Mouse (Mus musculus): ENCODE results near the gene Cipc.

The Cipc gene

DNA sequence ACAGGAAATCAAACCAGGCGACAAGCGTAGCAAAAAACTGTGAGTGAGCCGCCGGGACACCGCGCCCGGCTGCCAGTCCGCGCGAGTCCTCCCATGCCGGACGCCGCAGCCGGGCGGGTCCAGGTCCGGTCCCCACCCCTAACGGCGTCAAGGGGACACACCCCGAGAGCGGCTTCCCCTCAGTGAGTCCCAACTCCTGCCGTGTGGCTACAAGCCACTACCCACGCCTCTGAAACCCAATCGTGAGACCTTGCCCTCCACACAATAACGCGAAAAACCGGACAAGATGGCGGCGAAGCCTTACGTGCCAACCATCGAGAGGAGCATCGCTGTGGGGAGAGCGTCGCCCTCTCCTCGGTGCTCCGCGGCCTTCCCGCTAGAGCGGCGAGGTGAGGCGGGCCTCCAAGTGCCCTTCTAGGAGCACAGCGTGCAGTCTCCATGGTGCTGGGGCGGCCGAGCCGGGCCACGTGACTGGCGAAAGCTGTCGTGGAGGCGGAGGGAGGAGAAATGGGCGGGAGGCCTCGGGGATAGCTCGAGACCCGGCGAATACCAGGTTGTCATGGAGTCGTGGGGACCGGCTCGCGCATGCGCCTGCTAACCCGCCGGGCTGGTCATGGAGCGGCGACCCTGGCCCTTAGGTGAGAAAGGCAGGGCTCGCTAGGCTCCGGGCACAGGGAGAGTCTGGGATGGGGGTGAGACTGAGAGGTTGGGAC is at the start of gene Cipc:
Cipc (plus strand) TSS at position 182 of the 713 bp plus-strand sequence.
- Histone ChIP-seq H3K9me3 (ENCODE audit: low read length) (no peaks in the 10 kb centered on the region), H3K4me1 (replicated peaks; ENCODE audit: low read depth, low read length) (peaks cover 73% of the 10 kb centered on the region), H3K27me3 (ENCODE audit: insufficient read depth, low read length) (no peaks in the 10 kb centered on the region), H3K36me3 (ENCODE audit: insufficient read depth, low read length) (peaks cover 22% of the 10 kb centered on the region), H3K4me3 (replicated peaks; ENCODE audit: low read length) (peak within 1 kb of the TSS; percentile 92)
- no peak for TF ChIP-seq CTCF (conservative IDR thresholded peaks at IDR 0.05; ENCODE audit: low read length)
- no peak for TF ChIP-seq POU5F1 (IDR thresholded peaks at IDR 0.05; ENCODE audit: borderline replicate concordance, low read length)
- no peak for TF ChIP-seq NANOG (IDR thresholded peaks at IDR 0.05; ENCODE audit: borderline replicate concordance, low read length)

DNA sequence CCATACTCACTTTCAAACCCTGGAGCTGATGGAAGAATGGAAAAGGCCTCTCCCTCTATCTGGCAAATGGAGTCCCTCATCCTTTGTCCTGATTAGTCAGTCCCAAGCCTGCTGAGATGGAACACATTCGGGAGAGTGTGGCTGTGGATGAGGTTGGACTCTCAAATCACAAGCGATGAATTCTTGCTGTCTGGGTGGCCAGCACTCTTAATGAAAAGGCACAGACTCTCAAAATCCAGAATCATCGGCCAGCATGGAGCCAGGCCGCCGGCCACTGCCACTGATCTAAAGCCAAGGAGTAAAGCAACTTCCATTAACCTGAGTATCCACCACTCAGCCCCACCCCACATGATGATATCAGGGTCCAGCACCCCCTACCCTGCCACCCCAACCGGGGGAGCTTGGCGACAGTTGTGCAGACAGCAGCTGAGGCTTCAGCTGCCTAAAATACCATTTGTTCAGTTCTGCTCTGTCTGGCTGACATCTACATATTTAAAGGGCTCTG is 49.0 kb upstream of the Cipc start:
- no peaks in the 10 kb centered on the region for H3K27me3 ChIP-seq (ENCODE audit: insufficient read depth, low read length)
- no peaks in the 10 kb centered on the region for H3K36me3 ChIP-seq (ENCODE audit: insufficient read depth, low read length)
- H3K4me1 ChIP-seq (replicated peaks; ENCODE audit: low read depth, low read length): peaks cover 88% of the 10 kb centered on the region
- TF ChIP-seq CTCF (conservative IDR thresholded peaks at IDR 0.05; ENCODE audit: low read length) (no peak), NANOG (IDR thresholded peaks at IDR 0.05; ENCODE audit: borderline replicate concordance, low read length) (no peak), POU5F1 (IDR thresholded peaks at IDR 0.05; ENCODE audit: borderline replicate concordance, low read length) (no peak)
- H3K4me3 ChIP-seq (replicated peaks; ENCODE audit: low read length): peak overlapping the region; percentile 39
- no peaks in the 10 kb centered on the region for H3K9me3 ChIP-seq (ENCODE audit: low read length)

DNA sequence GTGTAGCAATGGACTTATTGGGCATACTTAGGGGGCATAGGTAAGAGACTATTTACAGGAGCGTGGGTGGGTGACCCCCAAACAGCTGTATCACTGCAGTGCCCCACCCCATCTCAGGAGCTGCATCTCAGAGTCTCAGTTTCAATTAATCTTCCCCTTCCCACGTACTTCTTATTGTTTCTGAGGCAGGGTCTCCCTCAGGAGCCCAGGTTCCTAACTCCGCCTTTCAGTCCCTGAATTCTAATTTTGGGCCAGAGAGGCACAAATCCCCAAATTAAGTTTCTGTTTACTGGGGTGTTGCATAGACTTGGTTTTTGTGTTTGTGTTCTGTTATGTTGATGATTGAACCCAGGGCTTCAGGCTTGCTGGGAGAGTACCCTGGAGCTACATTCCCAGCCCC is 48.4 kb upstream of the Cipc start:
- H3K4me1 ChIP-seq (replicated peaks; ENCODE audit: low read depth, low read length): peaks cover 88% of the 10 kb centered on the region
- no peaks in the 10 kb centered on the region for H3K27me3 ChIP-seq (ENCODE audit: insufficient read depth, low read length)
- no peaks in the 10 kb centered on the region for H3K9me3 ChIP-seq (ENCODE audit: low read length)
- peak overlapping the region; percentile 39 for H3K4me3 ChIP-seq (replicated peaks; ENCODE audit: low read length)
- TF ChIP-seq POU5F1 (IDR thresholded peaks at IDR 0.05; ENCODE audit: borderline replicate concordance, low read length) (no peak), CTCF (conservative IDR thresholded peaks at IDR 0.05; ENCODE audit: low read length) (no peak)
- no peaks in the 10 kb centered on the region for H3K36me3 ChIP-seq (ENCODE audit: insufficient read depth, low read length)

DNA sequence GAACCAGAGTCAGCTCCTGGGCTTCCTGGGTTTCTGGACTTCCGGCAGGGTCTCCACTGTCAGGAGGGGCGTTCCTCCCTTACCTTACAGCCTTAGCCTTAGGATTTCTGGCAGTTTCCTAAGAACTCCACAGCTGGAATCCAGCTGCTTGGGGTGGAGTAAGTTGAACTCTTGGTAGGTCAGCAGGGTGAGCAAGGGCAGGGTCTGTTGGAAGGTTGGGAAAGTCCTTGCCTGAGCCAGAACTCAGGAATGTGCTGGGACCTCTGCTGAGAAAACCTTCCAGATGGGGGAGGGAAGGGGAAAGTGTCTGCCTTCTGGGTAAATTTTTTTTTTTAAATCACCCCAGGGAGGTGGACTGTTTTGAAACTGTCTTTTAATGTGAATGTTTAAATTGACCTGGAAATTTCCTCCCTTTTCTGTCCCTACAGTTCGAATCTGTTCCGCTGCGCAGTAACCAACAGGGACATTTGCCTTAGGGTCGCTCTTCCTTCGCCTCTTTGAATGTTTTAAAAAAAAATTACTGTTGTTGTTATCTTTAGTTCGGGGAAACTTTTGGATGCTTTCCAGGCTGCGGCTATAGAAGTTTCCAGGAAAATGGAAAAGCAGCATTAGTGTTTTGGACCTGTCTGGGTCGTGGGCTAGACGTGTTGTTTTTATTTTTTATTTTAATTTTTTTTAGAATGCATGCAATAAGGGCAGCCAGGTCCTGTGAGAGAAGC is 47.2 kb upstream of the Cipc start:
- no peak for TF ChIP-seq NANOG (IDR thresholded peaks at IDR 0.05; ENCODE audit: borderline replicate concordance, low read length)
- TF ChIP-seq POU5F1 (IDR thresholded peaks at IDR 0.05; ENCODE audit: borderline replicate concordance, low read length): no peak
- no peak for TF ChIP-seq CTCF (conservative IDR thresholded peaks at IDR 0.05; ENCODE audit: low read length)
- H3K9me3 ChIP-seq (ENCODE audit: low read length): no peaks in the 10 kb centered on the region
- H3K36me3 ChIP-seq (ENCODE audit: insufficient read depth, low read length): no peaks in the 10 kb centered on the region
- peak overlapping the region; percentile 59 for H3K4me3 ChIP-seq (replicated peaks; ENCODE audit: low read length)
- H3K4me1 ChIP-seq (replicated peaks; ENCODE audit: low read depth, low read length): peaks cover 93% of the 10 kb centered on the region
- no peaks in the 10 kb centered on the region for H3K27me3 ChIP-seq (ENCODE audit: insufficient read depth, low read length)

DNA sequence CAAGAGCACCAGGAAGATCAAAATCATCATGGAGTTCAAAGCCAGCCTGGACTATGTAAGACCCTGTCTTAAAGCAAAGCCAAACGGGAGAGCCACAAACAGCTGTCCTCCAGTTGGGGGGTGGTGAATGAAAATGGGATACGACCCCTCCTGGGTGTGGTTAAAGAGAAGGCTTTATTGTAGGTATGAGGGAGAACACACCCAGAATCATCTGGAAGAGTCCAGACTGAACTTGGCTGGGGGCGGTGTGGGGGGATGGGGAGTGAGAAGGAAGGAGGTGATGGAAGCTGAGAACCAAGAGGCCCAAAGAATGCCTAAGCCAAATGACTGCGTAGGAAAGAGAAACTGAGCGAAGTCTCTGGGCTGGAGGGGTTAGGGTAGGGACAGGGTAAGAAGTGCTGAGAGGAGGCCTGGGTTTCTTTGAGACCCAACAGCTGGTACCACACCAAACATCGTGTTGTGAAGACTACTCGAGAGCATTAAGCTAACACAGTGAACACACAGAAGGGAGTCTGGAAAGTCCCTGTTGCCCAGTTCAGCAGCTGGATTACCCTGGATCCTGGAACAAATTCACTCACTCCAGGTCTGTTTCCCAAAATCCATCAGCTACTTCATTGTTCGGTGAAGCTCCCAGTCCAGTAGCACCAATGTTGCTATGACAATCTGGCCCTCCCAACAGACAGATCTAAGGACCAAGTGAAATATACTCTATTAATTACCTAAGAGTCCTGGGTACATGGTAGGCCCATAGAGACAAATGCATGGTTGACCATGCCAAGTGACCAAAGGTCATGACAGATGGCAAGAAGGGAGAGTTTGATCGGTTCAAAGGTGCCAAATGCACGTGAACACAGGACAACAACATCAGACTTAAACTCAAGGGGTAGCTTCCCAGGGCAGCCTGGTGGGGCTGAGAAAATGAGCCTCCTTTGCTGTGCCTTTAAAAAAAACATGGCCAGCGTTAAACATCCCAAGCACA is 42.7 kb upstream of the Cipc start:
- Histone ChIP-seq H3K27me3 (ENCODE audit: insufficient read depth, low read length) (no peaks in the 10 kb centered on the region), H3K4me3 (replicated peaks; ENCODE audit: low read length) (peak overlapping the region; percentile 21), H3K4me1 (replicated peaks; ENCODE audit: low read depth, low read length) (peaks cover 92% of the 10 kb centered on the region), H3K9me3 (ENCODE audit: low read length) (no peaks in the 10 kb centered on the region), H3K36me3 (ENCODE audit: insufficient read depth, low read length) (no peaks in the 10 kb centered on the region)
- no peak for TF ChIP-seq CTCF (conservative IDR thresholded peaks at IDR 0.05; ENCODE audit: low read length)
- no peak for TF ChIP-seq NANOG (IDR thresholded peaks at IDR 0.05; ENCODE audit: borderline replicate concordance, low read length)
- no peak for TF ChIP-seq POU5F1 (IDR thresholded peaks at IDR 0.05; ENCODE audit: borderline replicate concordance, low read length)

DNA sequence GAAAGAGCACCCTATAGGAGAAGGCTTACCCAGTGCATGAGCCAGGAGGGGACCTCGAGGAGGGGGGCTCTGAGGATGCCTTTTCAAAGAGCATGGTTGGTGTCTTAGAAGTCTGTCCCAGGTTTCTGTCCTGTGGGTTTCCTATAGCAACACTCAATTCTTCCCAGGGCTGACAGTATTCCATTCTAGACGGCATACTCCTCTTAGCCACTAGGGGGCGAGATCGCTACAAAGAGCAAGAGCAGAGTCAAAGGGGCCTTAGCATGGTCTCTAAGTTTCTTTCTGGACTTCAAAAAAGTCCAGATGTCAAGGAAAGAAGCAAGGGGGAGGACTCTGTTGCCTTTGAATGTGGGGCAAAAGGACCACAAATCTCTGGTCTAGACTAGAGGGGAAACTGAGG is 41.6 kb upstream of the Cipc start:
- TF ChIP-seq NANOG (IDR thresholded peaks at IDR 0.05; ENCODE audit: borderline replicate concordance, low read length): no peak
- peak; percentile 92 for TF ChIP-seq CTCF (conservative IDR thresholded peaks at IDR 0.05; ENCODE audit: low read length)
- no peaks in the 10 kb centered on the region for H3K36me3 ChIP-seq (ENCODE audit: insufficient read depth, low read length)
- peaks cover 92% of the 10 kb centered on the region for H3K4me1 ChIP-seq (replicated peaks; ENCODE audit: low read depth, low read length)
- H3K9me3 ChIP-seq (ENCODE audit: low read length): no peaks in the 10 kb centered on the region
- H3K4me3 ChIP-seq (replicated peaks; ENCODE audit: low read length): peak overlapping the region; percentile 21; the same call in 1 of the 2 replicates
- H3K27me3 ChIP-seq (ENCODE audit: insufficient read depth, low read length): no peaks in the 10 kb centered on the region

DNA sequence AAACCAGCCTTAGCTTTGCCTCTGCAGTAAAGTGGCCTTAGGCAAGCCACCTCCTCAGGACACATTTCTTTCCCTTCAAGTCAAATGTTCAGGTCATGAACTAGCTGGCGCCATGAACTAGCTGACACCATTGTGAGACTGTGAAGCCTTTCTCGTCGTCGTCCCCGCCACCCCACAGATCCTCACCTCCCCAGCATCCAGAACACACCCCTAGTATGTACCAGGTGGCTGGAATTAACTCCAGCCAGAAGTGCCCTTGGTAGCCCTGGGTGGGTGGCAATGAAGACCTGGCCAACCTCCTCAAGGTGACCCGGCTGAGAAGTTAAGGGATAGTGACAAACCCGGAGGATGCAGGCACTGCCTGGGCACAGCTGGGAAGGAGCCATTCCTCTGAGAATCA is 41.0 kb upstream of the Cipc start:
- no peaks in the 10 kb centered on the region for H3K27me3 ChIP-seq (ENCODE audit: insufficient read depth, low read length)
- peaks cover 90% of the 10 kb centered on the region for H3K4me1 ChIP-seq (replicated peaks; ENCODE audit: low read depth, low read length)
- H3K9me3 ChIP-seq (ENCODE audit: low read length): no peaks in the 10 kb centered on the region
- TF ChIP-seq CTCF (conservative IDR thresholded peaks at IDR 0.05; ENCODE audit: low read length) (no peak), NANOG (IDR thresholded peaks at IDR 0.05; ENCODE audit: borderline replicate concordance, low read length) (no peak), POU5F1 (IDR thresholded peaks at IDR 0.05; ENCODE audit: borderline replicate concordance, low read length) (no peak)
- no peaks in the 10 kb centered on the region for H3K36me3 ChIP-seq (ENCODE audit: insufficient read depth, low read length)
- H3K4me3 ChIP-seq (replicated peaks; ENCODE audit: low read length): peak overlapping the region; percentile 46; the same call in 1 of the 2 replicates

DNA sequence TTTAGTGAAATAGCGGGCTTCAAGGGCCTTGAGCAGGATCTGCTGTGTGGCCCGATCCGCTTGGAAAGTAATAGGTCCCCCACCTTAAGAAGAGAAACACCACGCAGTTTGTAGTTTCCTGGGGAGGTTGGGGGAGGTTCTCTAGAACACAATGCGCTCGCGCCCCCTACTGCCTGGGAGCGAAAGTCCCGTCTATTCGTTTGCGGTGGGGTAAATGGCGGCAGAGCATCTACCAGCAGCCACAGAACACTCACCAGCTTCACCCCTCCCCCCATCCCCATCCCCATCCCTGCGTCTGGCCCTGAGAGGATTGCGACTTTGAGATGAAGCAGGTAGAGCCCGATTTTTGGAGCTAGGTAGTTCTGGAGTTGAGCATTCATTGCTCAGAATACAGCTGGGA is 40.4 kb upstream of the Cipc start:
- Histone ChIP-seq H3K4me3 (replicated peaks; ENCODE audit: low read length) (0 out of 2 replicates have a peak overlapping the region, but pooled peaks have one; percentile 46), H3K4me1 (replicated peaks; ENCODE audit: low read depth, low read length) (peaks cover 92% of the 10 kb centered on the region), H3K9me3 (ENCODE audit: low read length) (no peaks in the 10 kb centered on the region), H3K27me3 (ENCODE audit: insufficient read depth, low read length) (no peaks in the 10 kb centered on the region), H3K36me3 (ENCODE audit: insufficient read depth, low read length) (no peaks in the 10 kb centered on the region)
- TF ChIP-seq CTCF (conservative IDR thresholded peaks at IDR 0.05; ENCODE audit: low read length): peak; percentile 55
- no peak for TF ChIP-seq POU5F1 (IDR thresholded peaks at IDR 0.05; ENCODE audit: borderline replicate concordance, low read length)
